Mouse (Mus musculus): ENCODE measurements around the gene Skint8. TPM values are rescaled to one million over a fixed set of nuclear protein-coding genes. Genes with fewer than 3 reads are reported as not detected.
"Not testable (repeated sequence)": the region's sequence is repeated elsewhere in the genome, so short reads cannot be mapped to it uniquely, and the experiment has no call there.

Skint8 gene
- polyA plus RNA-seq, 1 experiment from 2014 or later, result not detected

DNA sequence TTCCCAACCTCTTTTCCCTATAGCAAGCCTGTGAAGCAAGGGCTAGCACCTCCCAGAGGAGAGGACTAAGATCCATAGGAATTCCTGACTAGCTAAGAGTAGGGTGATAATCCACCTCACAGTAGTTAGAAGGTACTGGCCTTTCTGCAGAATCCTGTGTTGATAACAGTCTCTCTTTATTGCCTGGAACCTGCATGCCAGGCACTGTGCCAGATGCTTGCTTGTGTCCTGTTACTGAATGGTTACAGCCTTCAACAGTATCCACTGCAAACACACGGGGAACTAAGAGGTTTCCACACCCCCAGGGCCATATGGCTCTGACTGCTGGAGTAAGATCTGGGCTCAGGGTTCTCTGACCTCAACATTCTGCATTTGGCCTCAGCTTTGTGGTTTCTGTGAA lies 21.4 kb upstream of the Skint8 start:
- H3K9ac ChIP-seq (ENCODE audit: low read depth, low read length), result no peak overlapping the region
- WGBS, result 0% methylated on average over 1 of the region's 1 CpGs
- peak; percentile 57 for ATAC-seq
- H3K4me3 ChIP-seq (ENCODE audit: low read depth, low read length), result no peak overlapping the region
- TF ChIP-seq CTCF (IDR thresholded peaks at IDR 0.05; ENCODE audit: low read depth), result no peak
- no peaks in the 10 kb centered on the region for H3K9me3 ChIP-seq (ENCODE audit: control insufficient read depth)
- peak overlapping the region; percentile 44 for H3K4me2 ChIP-seq (replicated peaks; ENCODE audit: low read depth)
- peaks cover 4% of the 10 kb centered on the region; the same call in 1 of the 2 replicates for H3K4me1 ChIP-seq (replicated peaks; ENCODE audit: control insufficient read depth, insufficient read depth, low read length)
- no peaks in the 10 kb centered on the region for H3K27me3 ChIP-seq (replicated peaks; ENCODE audit: control insufficient read depth, insufficient read depth, low read length)
- no peaks in the 10 kb centered on the region for H3K36me3 ChIP-seq (ENCODE audit: control insufficient read depth, insufficient read depth)
- peak overlapping the region; percentile 74 for H3K27ac ChIP-seq (ENCODE audit: low read depth, low read length)

DNA sequence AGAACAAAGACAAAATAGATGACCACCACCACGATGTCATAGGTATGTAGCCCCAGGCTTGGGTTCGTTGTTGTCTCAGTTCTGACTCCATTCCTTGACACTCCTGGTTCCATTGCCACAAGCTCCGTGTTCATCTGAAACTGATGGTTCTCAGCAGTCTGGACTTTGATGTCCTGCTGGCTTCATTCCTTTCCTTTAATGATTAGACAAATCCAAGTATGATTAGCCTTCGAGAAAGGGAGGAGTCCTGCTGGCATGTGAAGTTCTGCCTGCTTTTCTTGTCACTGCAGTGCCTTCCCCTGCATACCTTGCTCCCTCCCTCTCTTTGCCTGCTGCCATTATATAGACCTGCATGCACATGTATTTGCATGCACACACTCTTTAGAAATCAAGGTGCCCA lies 20.6 kb upstream of the Skint8 start:
- peaks cover 4% of the 10 kb centered on the region; the same call in 1 of the 2 replicates for H3K4me1 ChIP-seq (replicated peaks; ENCODE audit: control insufficient read depth, insufficient read depth, low read length)
- WGBS, result 36% methylated on average over 4 of the region's 4 CpGs
- peak; percentile 86 for ATAC-seq
- no peaks in the 10 kb centered on the region for H3K36me3 ChIP-seq (ENCODE audit: control insufficient read depth, insufficient read depth)
- peak overlapping the region; percentile 44 for H3K4me2 ChIP-seq (replicated peaks; ENCODE audit: low read depth)
- H3K27me3 ChIP-seq (replicated peaks; ENCODE audit: control insufficient read depth, insufficient read depth, low read length), result no peaks in the 10 kb centered on the region
- H3K27ac ChIP-seq (ENCODE audit: low read depth, low read length), result peak overlapping the region; percentile 74
- H3K9me3 ChIP-seq (ENCODE audit: control insufficient read depth), result no peaks in the 10 kb centered on the region
- no peak for TF ChIP-seq CTCF (IDR thresholded peaks at IDR 0.05; ENCODE audit: low read depth)
- no peak overlapping the region for H3K4me3 ChIP-seq (ENCODE audit: low read depth, low read length)
- no peak overlapping the region for H3K9ac ChIP-seq (ENCODE audit: low read depth, low read length)

DNA sequence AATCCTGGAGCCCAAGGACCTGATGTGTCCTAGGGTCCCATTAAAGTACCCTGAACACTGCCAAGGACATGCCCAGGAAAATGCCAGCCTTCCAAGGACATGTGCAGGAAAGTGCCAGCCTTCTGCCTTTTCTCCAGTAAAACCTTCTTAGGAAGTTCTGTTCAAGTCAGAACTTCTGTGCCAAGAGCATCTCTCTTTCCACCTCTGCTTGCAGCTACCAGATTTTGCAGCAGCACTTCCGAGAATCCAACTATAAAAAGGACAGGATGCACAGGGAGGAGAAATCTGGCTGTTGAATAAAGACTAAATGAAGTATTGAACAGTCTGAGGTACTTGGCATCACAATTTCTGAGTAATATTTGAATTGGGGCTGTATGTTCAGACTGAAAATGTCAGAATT lies 18.7 kb upstream of the Skint8 start:
- 87% methylated on average over 1 of the region's 1 CpGs for WGBS
- H3K27me3 ChIP-seq (replicated peaks; ENCODE audit: control insufficient read depth, insufficient read depth, low read length); H3K36me3 ChIP-seq (ENCODE audit: control insufficient read depth, insufficient read depth); H3K4me3 ChIP-seq (ENCODE audit: low read depth, low read length); H3K4me2 ChIP-seq (replicated peaks; ENCODE audit: low read depth); H3K4me1 ChIP-seq (replicated peaks; ENCODE audit: control insufficient read depth, insufficient read depth, low read length); H3K27ac ChIP-seq (ENCODE audit: low read depth, low read length); ATAC-seq; H3K9me3 ChIP-seq (ENCODE audit: control insufficient read depth); H3K9ac ChIP-seq (ENCODE audit: low read depth, low read length): not testable (repeated sequence)

DNA sequence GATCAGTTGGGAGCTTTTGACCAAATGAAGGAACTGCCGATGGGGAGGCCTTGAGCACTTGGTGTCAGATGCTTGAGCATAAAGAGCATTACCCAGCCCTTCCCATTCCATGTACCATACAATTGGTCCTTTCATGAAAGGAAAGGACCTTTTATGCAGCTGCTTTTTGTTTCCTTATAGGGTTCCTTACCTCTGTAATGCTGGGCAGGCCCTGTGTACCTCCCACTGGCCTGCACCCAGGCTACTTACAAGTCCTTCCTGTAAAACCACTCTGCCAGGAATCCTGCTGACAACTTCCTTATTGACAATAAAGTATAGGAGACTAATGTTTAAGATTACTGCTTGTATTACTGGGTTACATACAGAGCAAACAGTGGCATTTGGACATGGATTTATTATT lies 17.7 kb upstream of the Skint8 start:
- TF ChIP-seq CTCF (IDR thresholded peaks at IDR 0.05; ENCODE audit: low read depth), result no peak
- Histone ChIP-seq H3K27me3 (replicated peaks; ENCODE audit: control insufficient read depth, insufficient read depth, low read length) (no peaks in the 10 kb centered on the region), H3K4me3 (ENCODE audit: low read depth, low read length) (no peak overlapping the region), H3K4me1 (replicated peaks; ENCODE audit: control insufficient read depth, insufficient read depth, low read length) (peaks cover 4% of the 10 kb centered on the region; the same call in 1 of the 2 replicates), H3K27ac (ENCODE audit: low read depth, low read length) (no peak overlapping the region), H3K36me3 (ENCODE audit: control insufficient read depth, insufficient read depth) (no peaks in the 10 kb centered on the region), H3K9ac (ENCODE audit: low read depth, low read length) (no peak overlapping the region), H3K4me2 (replicated peaks; ENCODE audit: low read depth) (no peak overlapping the region), H3K9me3 (ENCODE audit: control insufficient read depth) (no peaks in the 10 kb centered on the region)
- 55% methylated on average over 1 of the region's 1 CpGs for WGBS
- peak; percentile 72 for ATAC-seq

DNA sequence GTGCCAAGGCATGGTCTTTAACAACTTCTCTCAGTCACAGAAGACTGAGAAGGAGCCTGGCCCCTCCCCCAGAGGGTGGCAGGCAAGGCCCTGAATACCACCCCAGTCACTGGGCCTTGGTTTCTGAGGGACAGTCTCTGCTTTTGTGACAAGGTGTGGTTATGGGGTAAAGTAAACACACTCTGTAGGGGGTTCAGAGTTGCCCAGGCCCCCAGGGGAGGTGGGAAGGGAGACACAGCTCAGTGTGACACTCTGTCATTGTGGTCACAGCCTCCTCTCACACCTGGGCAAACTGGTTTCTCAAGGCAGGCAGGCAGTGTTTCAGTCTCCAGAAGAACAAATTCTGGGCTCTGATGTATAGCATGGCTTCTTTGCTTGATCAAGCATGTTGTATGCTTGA lies 16.4 kb upstream of the Skint8 start, which contains the start of gene Slc5a9:
TSS of gene Slc5a9 (minus strand) at position 144 of the 400 bp plus-strand sequence.
- H3K27ac ChIP-seq (ENCODE audit: low read depth, low read length), result no peak within 1 kb of the TSS
- H3K4me3 ChIP-seq (ENCODE audit: low read depth, low read length), result no peak within 1 kb of the TSS
- no peak within 1 kb of the TSS for H3K4me2 ChIP-seq (replicated peaks; ENCODE audit: low read depth)
- no peak for ATAC-seq
- no peak within 1 kb of the TSS for H3K9ac ChIP-seq (ENCODE audit: low read depth, low read length)
- H3K36me3 ChIP-seq (ENCODE audit: control insufficient read depth, insufficient read depth), result no peaks in the 10 kb centered on the region
- no peaks in the 10 kb centered on the region; the same call in 1 of the 2 replicates for H3K4me1 ChIP-seq (replicated peaks; ENCODE audit: control insufficient read depth, insufficient read depth, low read length)
- no peaks in the 10 kb centered on the region for H3K27me3 ChIP-seq (replicated peaks; ENCODE audit: control insufficient read depth, insufficient read depth, low read length)
- TF ChIP-seq CTCF (IDR thresholded peaks at IDR 0.05; ENCODE audit: low read depth), result no peak
- H3K9me3 ChIP-seq (ENCODE audit: control insufficient read depth), result no peaks in the 10 kb centered on the region

DNA sequence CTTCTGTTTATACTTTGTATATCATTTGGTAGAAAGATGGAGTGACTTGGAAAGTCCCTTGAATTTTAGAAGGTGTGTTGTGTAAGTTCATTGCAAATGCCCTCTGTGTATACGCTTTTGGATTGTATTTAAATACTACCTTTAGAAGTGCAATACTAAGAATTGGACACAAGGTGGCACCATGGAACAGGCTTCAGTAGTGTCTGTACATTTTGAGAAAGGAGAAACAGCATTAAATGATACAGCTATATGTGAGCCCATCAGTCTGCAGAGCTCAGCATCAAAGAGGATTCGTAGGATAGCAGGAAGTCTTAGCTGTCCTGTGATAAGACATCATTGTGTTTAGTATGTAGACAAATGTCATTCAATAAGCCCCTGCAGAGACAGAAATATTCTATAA lies 11.3 kb upstream of the Skint8 start:
- peak; percentile 81 for TF ChIP-seq CTCF (IDR thresholded peaks at IDR 0.05; ENCODE audit: low read depth)
- Histone ChIP-seq H3K27ac (ENCODE audit: low read depth, low read length) (no peak overlapping the region), H3K27me3 (replicated peaks; ENCODE audit: control insufficient read depth, insufficient read depth, low read length) (no peaks in the 10 kb centered on the region), H3K36me3 (ENCODE audit: control insufficient read depth, insufficient read depth) (no peaks in the 10 kb centered on the region), H3K4me1 (replicated peaks; ENCODE audit: control insufficient read depth, insufficient read depth, low read length) (no peaks in the 10 kb centered on the region), H3K4me2 (replicated peaks; ENCODE audit: low read depth) (no peak overlapping the region), H3K9me3 (ENCODE audit: control insufficient read depth) (no peaks in the 10 kb centered on the region), H3K4me3 (ENCODE audit: low read depth, low read length) (no peak overlapping the region), H3K9ac (ENCODE audit: low read depth, low read length) (no peak overlapping the region)
- WGBS, result 34% methylated on average over 2 of the region's 2 CpGs
- no peak for ATAC-seq

DNA sequence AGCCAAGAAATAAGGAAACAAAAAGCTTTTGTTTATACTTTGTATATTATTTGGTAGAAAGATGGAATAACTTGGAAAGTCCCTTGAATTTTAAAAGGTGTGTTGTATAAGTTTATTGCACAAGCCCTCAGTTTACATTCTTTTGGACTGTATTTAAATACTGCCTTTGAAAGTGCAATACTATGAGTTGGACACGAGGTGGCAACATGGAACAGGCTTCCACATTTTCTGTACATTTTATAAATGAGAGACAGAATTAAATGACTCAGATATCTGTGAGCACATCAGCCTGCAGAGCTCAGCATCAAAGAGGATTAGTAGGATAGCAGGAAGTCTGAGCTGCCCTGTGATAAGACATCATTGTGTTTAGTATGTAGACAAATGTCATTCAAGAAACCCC lies 42.1 kb downstream of the Skint8 start:
- no peak overlapping the region for H3K4me3 ChIP-seq (ENCODE audit: low read depth, low read length)
- no peaks in the 10 kb centered on the region for H3K4me1 ChIP-seq (replicated peaks; ENCODE audit: control insufficient read depth, insufficient read depth, low read length)
- no peaks in the 10 kb centered on the region for H3K27me3 ChIP-seq (replicated peaks; ENCODE audit: control insufficient read depth, insufficient read depth, low read length)
- WGBS, result 16% methylated on average over 1 of the region's 1 CpGs
- no peak overlapping the region for H3K9ac ChIP-seq (ENCODE audit: low read depth, low read length)
- H3K36me3 ChIP-seq (ENCODE audit: control insufficient read depth, insufficient read depth), result no peaks in the 10 kb centered on the region
- no peak for ATAC-seq
- no peaks in the 10 kb centered on the region for H3K9me3 ChIP-seq (ENCODE audit: control insufficient read depth)
- H3K27ac ChIP-seq (ENCODE audit: low read depth, low read length), result no peak overlapping the region
- TF ChIP-seq CTCF (IDR thresholded peaks at IDR 0.05; ENCODE audit: low read depth), result peak; percentile 60
- H3K4me2 ChIP-seq (replicated peaks; ENCODE audit: low read depth), result no peak overlapping the region

DNA sequence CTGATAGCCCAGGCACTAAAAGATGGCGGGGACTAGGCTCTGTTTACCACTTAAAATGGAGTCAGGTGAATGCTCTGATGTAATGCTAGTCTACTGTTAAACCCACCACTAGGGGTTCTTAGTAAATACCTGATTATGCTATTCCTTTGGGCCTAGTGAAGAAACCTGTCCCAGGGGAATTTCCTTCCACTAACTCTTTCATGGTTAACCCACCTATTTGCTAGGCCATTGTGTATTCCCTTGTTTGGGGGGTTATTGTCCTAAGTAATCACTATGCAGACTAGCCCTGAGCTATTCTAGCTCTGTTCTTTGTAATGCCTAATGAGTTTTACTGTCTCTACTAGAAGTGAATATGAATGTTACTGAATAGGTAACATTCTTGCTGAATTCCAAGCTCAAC lies 44.0 kb downstream of the Skint8 start:
- H3K4me1 ChIP-seq (replicated peaks; ENCODE audit: control insufficient read depth, insufficient read depth, low read length); H3K4me3 ChIP-seq (ENCODE audit: low read depth, low read length); H3K9me3 ChIP-seq (ENCODE audit: control insufficient read depth); H3K4me2 ChIP-seq (replicated peaks; ENCODE audit: low read depth); H3K9ac ChIP-seq (ENCODE audit: low read depth, low read length); ATAC-seq; H3K27me3 ChIP-seq (replicated peaks; ENCODE audit: control insufficient read depth, insufficient read depth, low read length); H3K36me3 ChIP-seq (ENCODE audit: control insufficient read depth, insufficient read depth); H3K27ac ChIP-seq (ENCODE audit: low read depth, low read length): not testable (repeated sequence)
- WGBS, result 73% methylated on average over 1 of the region's 1 CpGs

Data from intestine, postnatal 0 days (tissue).